Mouse (Mus musculus) bone marrow macrophage, adult 2 months (primary cell): ENCODE measurements around the gene Fars2.

ENCODE experiments used
- CTCF ChIP-seq: IDR thresholded peaks from 2 replicates; pipeline ENCODE4 v1.5.1; 2012; ENCODE audit warnings: low read depth, mild to moderate bottlenecking, low read length, moderate library complexity
- POLR2A ChIP-seq: IDR thresholded peaks from 2 replicates; pipeline ENCODE4 v1.6.1; 2012; ENCODE audit warnings: mild to moderate bottlenecking, low read depth, low read length, borderline replicate concordance

DNA sequence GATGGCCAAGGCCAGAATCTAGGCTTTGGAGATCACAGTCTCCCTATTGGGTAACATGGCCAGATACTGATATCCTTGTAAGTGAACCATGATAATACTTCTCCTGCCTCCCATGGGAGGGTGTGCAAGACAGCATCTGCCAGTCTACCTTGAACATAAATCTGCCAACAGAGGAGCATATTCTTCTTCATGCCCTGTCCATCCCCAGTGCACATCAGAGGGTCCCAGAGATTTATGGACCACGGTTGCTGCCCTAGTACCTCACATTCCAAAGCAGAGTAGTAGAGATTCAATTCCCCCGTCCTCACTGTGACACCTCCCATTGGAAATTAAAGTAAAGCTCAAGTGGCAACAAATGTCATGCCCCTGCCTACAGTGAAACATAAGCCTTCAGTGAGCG is 361.0 kb downstream of the Fars2 start:
- TF ChIP-seq CTCF (no peak), POLR2A (no peak)
